Mouse (Mus musculus): ENCODE measurements around the gene Tgm7.

- TF ChIP-seq MAX (IDR thresholded peaks at IDR 0.05; ENCODE audit: low read depth) (no peak), MYOD1 (IDR thresholded peaks at IDR 0.05; ENCODE audit: control insufficient read depth in 1 of 3, insufficient read length in 2 of 3, low read depth in 2 of 3) (no peak), POLR2A (IDR thresholded peaks at IDR 0.05; ENCODE audit: insufficient read length, low read depth) (no peak), REST (IDR thresholded peaks at IDR 0.05; ENCODE audit: insufficient read depth, insufficient read length) (no peak), MYOG (IDR thresholded peaks at IDR 0.05; ENCODE audit: control insufficient read depth in 1 of 3, insufficient read depth in 1 of 3, insufficient read length in 2 of 3, low read depth in 2 of 3) (no peak), CEBPB (IDR thresholded peaks at IDR 0.05; ENCODE audit: insufficient read depth, poor library complexity, severe bottlenecking) (no peak), USF1 (IDR thresholded peaks at IDR 0.05; ENCODE audit: low read depth) (no peak)
Measured at GRCm38 (mm10) chr2:121115418-121115817, 5.8 kb upstream of the Tgm7 start.

Measured in myocyte (in vitro differentiated cells).